Mouse (Mus musculus) MEL (cell line): ENCODE results near the gene Kdelr3. TPM values are rescaled to one million over a fixed set of nuclear protein-coding genes. Genes with fewer than 3 reads are reported as not detected.

Experiments used
- DNase-seq: peaks from one replicate; pipeline ENCODE4 v3.0.0; 2011; ENCODE audit warnings: low read depth, low spot score
- H3K27ac ChIP-seq: 2 replicates; pipeline ENCODE4 v1.5.1; 2012; ENCODE audit warnings: low read depth, mild to moderate bottlenecking, control low read depth, low read length, moderate library complexity; ENCODE audit not compliant: control insufficient read depth
- H3K27me3 ChIP-seq, 2 experiments: fragments of 150-350 bp in 1 of 2; sonication (generic) in 1 of 2; 2 replicates each; pipeline ENCODE4 v1.6.1; 2012; ENCODE audit warnings: low read length in 2 of 2, mild to moderate bottlenecking in 2 of 2, improper control_type of control experiment in 1 of 2, moderate library complexity in 1 of 2; ENCODE audit not compliant: insufficient read depth in 2 of 2, control insufficient read depth in 1 of 2
- H3K36me3 ChIP-seq, 2 experiments: 2 replicates each; pipeline ENCODE4 v1.6.1; 2012 to 2014; ENCODE audit warnings: low read length in 2 of 2, improper control_type of control experiment in 1 of 2, inconsistent platforms in 1 of 2, mild to moderate bottlenecking in 1 of 2; ENCODE audit not compliant: insufficient read depth in 2 of 2, control insufficient read depth in 1 of 2
- H3K4me1 ChIP-seq, 2 experiments: fragments of 150-350 bp in 1 of 2; sonication (generic) in 1 of 2; 2 replicates each; pipeline ENCODE4 v1.6.1; 2012; ENCODE audit warnings: low read length in 2 of 2, improper control_type of control experiment in 1 of 2, mild to moderate bottlenecking in 1 of 2; ENCODE audit not compliant: insufficient read depth in 2 of 2, control insufficient read depth in 1 of 2
- H3K4me3 ChIP-seq, 2 experiments: fragments of 150-350 bp in 1 of 2; sonication (generic) in 1 of 2; 2 replicates each; pipeline ENCODE4 v1.5.1; 2012; ENCODE audit warnings: low read depth in 2 of 2, low read length in 2 of 2, mild to moderate bottlenecking in 2 of 2, moderate library complexity in 2 of 2, control low read depth in 1 of 2, improper control_type of control experiment in 1 of 2; ENCODE audit not compliant: control insufficient read depth in 1 of 2, insufficient read depth in 1 of 2
- H3K79me2 ChIP-seq: 2 replicates; pipeline ENCODE4 v1.6.1; 2012; ENCODE audit warnings: mild to moderate bottlenecking, low read length, moderate library complexity; ENCODE audit not compliant: control insufficient read depth, poor library complexity, insufficient read depth
- H3K9ac ChIP-seq: 2 replicates; pipeline ENCODE4 v1.6.1; 2012; ENCODE audit warnings: low read depth, mild to moderate bottlenecking, control low read depth, low read length, moderate library complexity; ENCODE audit not compliant: control insufficient read depth, poor library complexity, severe bottlenecking
- H3K9me3 ChIP-seq: fragments of 150-350 bp; sonication (generic); replicated peaks from 2 replicates; pipeline ENCODE4 v1.6.1; 2012; ENCODE audit warnings: mild to moderate bottlenecking, low read length, improper control_type of control experiment, moderate library complexity; ENCODE audit not compliant: insufficient read depth
- CHD1 ChIP-seq: IDR thresholded peaks from 2 replicates; pipeline ENCODE4 v1.6.1; 2012; ENCODE audit warnings: low read depth, mild to moderate bottlenecking, inconsistent platforms, low read length, improper control_type of control experiment
- EP300 ChIP-seq, 2 experiments: IDR thresholded peaks; 2 replicates each; pipeline ENCODE4 v1.6.1; 2011; ENCODE audit warnings: improper control_type of control experiment in 2 of 2, low read length in 2 of 2, low read depth in 1 of 2, mild to moderate bottlenecking in 1 of 2
- GATA1 ChIP-seq: IDR thresholded peaks from 2 replicates; pipeline ENCODE4 v1.6.1; 2011; ENCODE audit warnings: low read depth, low read length, improper control_type of control experiment
- MAX ChIP-seq: IDR thresholded peaks from 2 replicates; pipeline ENCODE4 v1.6.1; 2011; ENCODE audit warnings: low read length, improper control_type of control experiment
- MAZ ChIP-seq: IDR thresholded peaks from 2 replicates; pipeline ENCODE4 v1.6.1; 2012; ENCODE audit warnings: low read depth, mild to moderate bottlenecking, inconsistent platforms, low read length, improper control_type of control experiment
- MEF2A ChIP-seq: IDR thresholded peaks from 2 replicates; pipeline ENCODE4 v1.6.1; 2014; ENCODE audit warnings: low read depth, mild to moderate bottlenecking, inconsistent platforms, low read length, improper control_type of control experiment; ENCODE audit not compliant: poor library complexity, insufficient replicate concordance, severe bottlenecking; ENCODE audit errors: extremely low read depth
- MYC ChIP-seq: IDR thresholded peaks from 2 replicates; pipeline ENCODE4 v1.6.1; 2011; ENCODE audit warnings: low read depth, mild to moderate bottlenecking, low read length, improper control_type of control experiment, moderate library complexity
- POLR2AphosphoS5 ChIP-seq: IDR thresholded peaks from 2 replicates; pipeline ENCODE4 v1.6.1; 2012; ENCODE audit warnings: low read depth, borderline replicate concordance, mild to moderate bottlenecking, inconsistent platforms, low read length, moderate library complexity, mixed read lengths
- RAD21 ChIP-seq: IDR thresholded peaks from 2 replicates; pipeline ENCODE4 v1.6.1; 2011; ENCODE audit warnings: mild to moderate bottlenecking, low read depth, low read length, improper control_type of control experiment
- RCOR1 ChIP-seq: IDR thresholded peaks from 2 replicates; pipeline ENCODE4 v1.6.1; 2012; ENCODE audit warnings: low read depth, mild to moderate bottlenecking, inconsistent platforms, low read length, improper control_type of control experiment
- SIN3A ChIP-seq: IDR thresholded peaks from 2 replicates; pipeline ENCODE4 v1.6.1; 2012; ENCODE audit warnings: low read length, improper control_type of control experiment, inconsistent platforms
- TAL1 ChIP-seq: IDR thresholded peaks from 2 replicates; pipeline ENCODE4 v1.6.1; 2012; ENCODE audit warnings: mild to moderate bottlenecking, inconsistent platforms, low read length, moderate library complexity, mixed read lengths
- TBP ChIP-seq: IDR thresholded peaks from 2 replicates; pipeline ENCODE4 v1.8.0; 2011; ENCODE audit warnings: low read depth, low read length, improper control_type of control experiment
- TCF12 ChIP-seq: IDR thresholded peaks from 2 replicates; pipeline ENCODE4 v1.6.1; 2014; ENCODE audit warnings: low read depth, mild to moderate bottlenecking, inconsistent platforms, low read length, improper control_type of control experiment, moderate library complexity
- polyA plus RNA-seq, 2 experiments: library from polyadenylated mRNA; stranded (reverse) in 1 of 2; unstranded in 1 of 2; fragments of >175 nt in 1 of 2; fragments of >200 nt in 1 of 2; gene quantifications; 2 replicates each; pipeline versions ENCODE4 v1.2.1 to v1.2.4; 2012; ENCODE audit warnings: low replicate concordance in 2 of 2, low read depth in 1 of 2; ENCODE audit not compliant: insufficient read length in 2 of 2, insufficient read depth in 1 of 2, missing spikeins in 1 of 2
- total RNA-seq: library from RNA; depleted of rRNA; stranded (reverse); fragments of 300-350 nt; gene quantifications from 2 replicates; pipeline ENCODE4 v1.2.3, GENCODE M21; 2012

Kdelr3 gene
- total and polyA plus RNA-seq, 3 experiments, result 14.5 to 32.2 TPM; not detected in 1

- H3K79me2 ChIP-seq, result no peaks in the 10 kb centered on the region
- no peak for TF ChIP-seq MYC
- TF ChIP-seq RAD21, result no peak
- TF ChIP-seq MAZ, result no peak
- TF ChIP-seq MEF2A, result no peak
- no peak for TF ChIP-seq MAX
- TF ChIP-seq POLR2AphosphoS5, result no peak
- no peak for TF ChIP-seq CHD1
- TF ChIP-seq SIN3A, result no peak
- TF ChIP-seq GATA1, result no peak
- TF ChIP-seq, all 39 proteins: peak for 0
These were observed 13.3 kb upstream of the Kdelr3 start for GRCm38 (mm10) chr15:79502891-79503341.

GRCm38 (mm10) chr15:79503438-79503837 lies 12.8 kb upstream of the Kdelr3 start:
- Histone ChIP-seq H3K36me3 (no peaks in the 10 kb centered on the region), H3K4me3 (no peak overlapping the region), H3K79me2 (no peaks in the 10 kb centered on the region), H3K4me1 (no peaks in the 10 kb centered on the region), H3K27me3 (peaks cover 0 to 3% of the 10 kb centered on the region in 2 experiments; a peak in 1 of 4 replicates), H3K9me3 (no peaks in the 10 kb centered on the region), H3K27ac (no peak overlapping the region), H3K9ac (no peak overlapping the region)
- no peak for TF ChIP-seq TBP
- TF ChIP-seq EP300 (IDR thresholded peaks at IDR 0.05; ENCODE audit: low read depth in 1 of 2, low read length in 2 of 2), result no peak
- no peak for TF ChIP-seq RAD21
- no peak for DNase-seq

More at GRCm38 (mm10) chr15:79502891-79503341, 13.3 kb upstream of the Kdelr3 start:
- no peak for DNase-seq
- Histone ChIP-seq H3K4me3 (no peak overlapping the region), H3K27me3 (peaks cover 0 to 3% of the 10 kb centered on the region in 2 experiments; a peak in 1 of 4 replicates), H3K27ac (no peak overlapping the region), H3K9ac (no peak overlapping the region), H3K4me1 (no peaks in the 10 kb centered on the region), H3K9me3 (no peaks in the 10 kb centered on the region), H3K36me3 (no peaks in the 10 kb centered on the region)

GRCm38 (mm10) chr15:79504707-79505452 lies 11.3 kb upstream of the Kdelr3 start, which contains the start of gene Kcnj4:
Gene Kcnj4, minus strand, starts transcription at chr15:79505241.
- Histone ChIP-seq H3K9me3 (no peaks in the 10 kb centered on the region), H3K36me3 (no peaks in the 10 kb centered on the region), H3K79me2 (no peaks in the 10 kb centered on the region), H3K4me3 (no peak within 1 kb of the TSS), H3K27ac (no peak within 1 kb of the TSS), H3K27me3 (peaks cover 0 to 3% of the 10 kb centered on the region in 2 experiments; a peak in 1 of 4 replicates), H3K9ac (no peak within 1 kb of the TSS), H3K4me1 (no peaks in the 10 kb centered on the region)
- DNase-seq, result no peak
- TF ChIP-seq POLR2AphosphoS5 (no peak), TCF12 (no peak), RCOR1 (no peak), TAL1 (no peak), RAD21 (no peak)
